Mouse (Mus musculus) embryonic fibroblast, embryonic 13.5 days (primary cell): ENCODE data around the gene Gm17409.

Experiments
- CTCF ChIP-seq: IDR thresholded peaks from 2 replicates; pipeline ENCODE4 v1.5.1; 2011; ENCODE audit warnings: mild to moderate bottlenecking, control low read depth, low read length, moderate library complexity, borderline replicate concordance; ENCODE audit not compliant: insufficient read depth
- POLR2A ChIP-seq: IDR thresholded peaks from 2 replicates; pipeline ENCODE4 v1.6.1; 2011; ENCODE audit warnings: low read depth, mild to moderate bottlenecking, control low read depth, low read length, moderate library complexity

DNA sequence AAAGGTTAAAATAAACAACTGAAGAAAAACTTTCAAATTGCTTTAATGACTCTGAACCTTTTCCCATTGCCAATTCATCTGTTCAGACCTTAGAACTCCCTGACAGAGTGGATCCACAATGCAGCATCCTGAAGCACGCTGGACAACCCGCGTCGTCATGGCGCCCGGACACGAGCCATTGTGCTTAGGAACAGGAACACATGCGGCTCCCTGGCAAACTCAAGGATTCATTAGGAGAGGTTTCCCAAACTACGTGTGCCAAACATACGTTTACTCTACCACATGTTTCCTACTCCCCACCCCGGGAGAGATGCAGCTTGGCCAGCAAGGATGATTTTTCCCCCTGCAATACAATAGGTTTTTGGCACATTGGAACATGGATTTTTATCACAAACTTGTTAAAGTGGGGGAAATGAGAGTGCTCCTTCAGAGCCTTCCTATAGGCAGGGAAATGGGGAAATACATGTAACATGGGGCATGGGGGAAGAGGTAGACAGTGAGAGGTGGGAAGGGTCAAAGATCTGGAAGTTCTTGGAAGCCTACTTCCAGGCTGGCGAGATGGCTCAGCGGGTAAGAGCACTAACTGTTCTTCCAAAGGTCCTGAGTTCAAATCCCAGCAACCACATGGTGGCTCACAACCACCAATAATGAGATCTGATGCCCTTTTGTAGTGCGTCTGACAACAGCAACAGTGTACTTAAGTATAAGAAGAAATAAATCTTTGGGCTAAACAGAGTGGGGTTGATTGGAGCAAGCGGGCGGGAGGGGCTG is 15.6 kb upstream of the Gm17409 start:
- TF ChIP-seq CTCF = no peak
- no peak for TF ChIP-seq POLR2A
